Mouse (Mus musculus) right cerebral cortex, postnatal 36 days (tissue): ENCODE data around the gene Best1.

Experiments
- DNase-seq, 2 experiments: peaks; one replicate each; pipeline ENCODE4 v3.0.0; 2022; ENCODE audit warnings: low spot score in 2 of 2, mixed read lengths in 1 of 2

Best1 gene

DNA sequence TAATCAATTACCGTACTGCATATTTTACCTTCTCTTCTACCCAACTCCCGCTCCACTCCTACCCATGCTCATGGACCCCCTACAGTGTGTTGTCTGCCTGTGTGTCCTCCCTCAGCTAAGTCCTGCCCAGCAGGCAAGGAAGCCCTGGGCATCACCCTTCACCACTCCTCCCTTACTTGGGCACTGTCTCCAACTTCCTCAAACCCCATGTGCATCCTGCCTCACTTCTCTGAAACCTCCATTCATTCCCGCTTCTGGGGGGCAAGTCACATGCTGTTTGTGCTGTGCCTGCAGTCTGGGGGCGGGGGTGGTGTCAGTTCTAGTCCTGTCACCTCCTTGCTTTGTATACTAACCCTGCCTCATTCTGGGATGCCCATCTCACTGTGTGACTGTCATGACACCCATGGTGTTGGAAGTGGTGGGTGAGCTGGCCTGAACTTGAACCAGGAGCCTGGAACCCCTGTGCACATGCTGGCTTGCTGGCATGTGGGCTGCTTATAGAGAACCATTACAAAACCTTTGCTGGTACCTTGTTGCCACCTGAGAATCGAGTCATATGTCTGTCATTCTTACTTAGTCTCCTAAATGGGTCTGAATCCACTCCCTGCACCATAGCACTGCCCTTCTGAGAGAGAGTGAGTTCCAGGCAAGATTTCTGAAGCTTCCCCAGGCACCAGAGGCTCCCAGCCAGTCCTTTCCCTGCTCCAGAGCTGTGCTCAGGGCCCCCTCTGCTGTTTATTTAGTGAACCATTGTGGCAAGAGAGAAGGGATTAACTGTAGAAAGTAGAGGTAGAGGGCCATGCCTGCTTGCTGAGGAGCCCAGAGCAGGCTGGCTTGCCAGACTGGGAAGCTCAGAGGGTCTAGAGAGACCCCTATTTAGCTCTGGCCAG lies 21.2 kb upstream of the Best1 start:
- no peak for DNase-seq

DNA sequence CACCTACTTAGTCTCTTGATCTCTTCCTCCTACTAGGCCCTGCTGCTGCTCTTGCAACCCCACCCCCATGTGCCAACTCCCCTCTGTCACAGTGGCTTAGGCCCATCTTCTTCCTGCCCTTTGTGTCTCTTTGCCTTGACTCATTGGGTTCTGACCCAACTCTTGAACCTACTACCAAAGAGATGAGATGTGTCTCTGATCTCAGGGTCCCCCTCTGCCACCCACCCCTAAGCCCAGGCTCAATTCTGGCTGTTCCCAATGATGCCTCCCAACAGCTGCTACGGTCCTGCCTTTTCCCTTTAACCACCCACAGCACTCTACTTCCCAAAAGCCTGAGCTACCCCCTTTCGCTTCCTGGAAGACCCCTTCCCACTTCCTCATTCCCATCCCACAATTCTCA lies 20.5 kb upstream of the Best1 start:
- DNase-seq = no peak

DNA sequence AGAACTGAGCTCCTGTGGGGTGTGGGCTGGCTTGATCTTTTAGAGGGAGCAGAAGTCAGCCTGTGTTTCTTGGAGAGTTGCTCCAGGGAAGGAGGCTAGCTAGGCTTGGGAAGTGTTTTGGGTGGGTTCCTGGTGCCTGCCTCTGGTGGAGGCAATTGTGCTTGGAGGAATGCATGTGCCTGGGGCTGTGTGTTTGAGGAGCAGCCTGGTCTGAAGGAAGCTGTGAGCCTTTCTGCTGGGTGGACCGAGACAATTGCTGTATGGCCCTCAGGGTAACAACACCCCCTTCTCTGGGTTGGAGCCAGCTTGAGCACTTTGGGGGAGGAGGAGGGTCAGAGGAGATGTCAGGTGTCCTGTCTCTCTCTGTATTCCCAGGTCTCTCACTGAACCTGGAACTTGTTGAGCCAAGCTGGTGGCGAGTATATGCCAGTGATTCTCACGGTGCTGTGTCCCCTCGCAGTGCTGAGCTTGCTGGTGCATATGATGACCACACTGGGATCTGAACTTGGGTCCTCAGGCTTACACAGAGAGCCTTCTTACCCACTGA lies 17.9 kb upstream of the Best1 start:
- DNase-seq = no peak

DNA sequence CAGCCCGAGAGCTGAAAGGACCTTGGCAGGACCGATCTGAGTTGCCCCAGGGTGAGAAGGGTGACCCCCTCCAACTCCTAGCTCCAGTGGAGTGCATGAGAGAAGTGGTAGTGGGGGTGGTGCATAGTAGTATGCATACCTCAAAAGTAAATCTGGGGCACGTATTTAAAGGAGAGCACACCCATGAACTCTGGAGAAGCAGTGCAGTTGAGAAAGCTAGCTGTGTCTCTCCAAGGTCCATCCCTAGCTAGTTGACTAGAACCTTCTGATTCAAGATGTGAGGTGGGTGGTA lies 17.0 kb upstream of the Best1 start:
- no peak for DNase-seq

GRCm38 (mm10) chr19:10017637-10018526 lies 16.4 kb upstream of the Best1 start:
- DNase-seq = peak; percentile 67 to 70

DNA sequence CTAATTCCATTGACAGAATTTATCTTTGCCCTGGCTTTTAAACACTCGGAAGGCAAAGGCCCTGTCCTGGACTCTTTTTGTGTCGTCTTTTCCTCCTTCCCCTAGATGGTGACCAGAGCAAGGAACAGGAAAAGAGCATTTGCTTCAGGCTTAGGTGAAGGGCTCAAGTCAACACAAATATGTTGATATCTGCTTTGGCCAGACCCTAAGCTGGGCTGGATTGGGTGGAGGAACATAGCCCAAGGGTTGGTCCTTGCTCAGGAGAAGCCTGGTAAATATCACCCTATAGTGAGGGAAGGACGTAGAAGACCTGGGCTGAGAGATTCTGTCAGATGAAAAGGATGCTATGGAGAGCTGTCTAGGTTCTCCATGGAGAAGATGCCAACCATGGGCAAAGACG lies 14.7 kb upstream of the Best1 start:
- no peak for DNase-seq

DNA sequence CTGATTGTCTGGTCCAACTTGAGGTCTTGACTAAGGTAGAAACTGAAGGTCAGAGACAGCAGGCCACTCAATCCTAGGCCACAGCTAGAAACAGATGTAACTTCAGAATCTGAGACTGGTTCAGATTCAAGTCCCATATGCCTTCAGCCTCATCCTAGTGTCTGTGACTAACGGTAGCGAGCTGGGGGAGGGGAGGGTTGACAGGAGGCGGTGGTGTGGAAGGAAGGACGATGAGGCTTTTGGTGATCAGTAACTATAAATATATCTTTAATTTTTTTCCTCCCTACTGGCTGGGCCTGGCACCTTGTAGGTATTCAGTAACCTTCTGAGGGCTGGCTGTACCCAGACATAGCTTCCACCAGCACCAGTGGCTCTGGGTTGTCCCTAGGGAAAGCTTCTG lies 14.0 kb upstream of the Best1 start:
- DNase-seq = no peak

DNA sequence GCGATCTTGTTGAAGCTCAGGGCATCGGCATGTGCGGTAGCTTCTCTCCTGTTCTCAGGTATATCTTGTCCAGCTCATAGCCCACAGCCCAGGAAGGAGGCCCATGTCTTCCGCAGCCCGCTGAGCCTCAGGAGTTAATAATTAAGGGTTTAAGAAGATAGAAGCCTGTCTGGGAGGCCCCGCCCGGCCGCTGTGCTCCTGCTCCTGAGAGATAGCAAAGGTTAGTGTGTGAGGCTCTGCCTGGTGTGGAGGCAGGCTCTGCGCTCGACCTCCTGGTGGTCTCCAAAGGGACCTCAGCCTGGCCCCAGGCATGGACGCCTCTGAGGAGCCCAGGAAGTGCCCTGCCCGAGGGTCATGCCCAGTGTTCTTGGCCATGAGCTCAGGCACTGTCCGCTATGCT lies 13.4 kb upstream of the Best1 start:
- DNase-seq = no peak

DNA sequence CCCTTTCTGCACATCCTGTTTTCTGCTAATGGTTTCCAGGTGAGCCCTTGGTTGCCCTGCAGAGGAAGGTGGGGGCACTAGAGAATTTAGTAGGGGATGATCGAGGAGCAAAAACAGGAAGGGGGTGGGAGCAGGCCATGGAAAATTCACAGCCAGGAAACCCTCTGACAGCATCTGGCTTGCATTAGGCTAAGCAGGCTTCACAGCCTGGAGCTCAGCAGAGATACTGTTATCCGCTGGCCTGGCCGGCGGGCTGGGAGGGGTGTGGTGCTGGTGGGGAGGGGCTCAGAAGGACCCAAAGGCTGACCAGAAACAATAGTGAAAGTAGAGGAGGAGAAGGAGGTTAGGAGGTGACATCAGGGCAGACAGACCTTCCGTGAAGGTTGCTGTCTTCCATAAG lies 12.5 kb upstream of the Best1 start:
- no peak for DNase-seq

DNA sequence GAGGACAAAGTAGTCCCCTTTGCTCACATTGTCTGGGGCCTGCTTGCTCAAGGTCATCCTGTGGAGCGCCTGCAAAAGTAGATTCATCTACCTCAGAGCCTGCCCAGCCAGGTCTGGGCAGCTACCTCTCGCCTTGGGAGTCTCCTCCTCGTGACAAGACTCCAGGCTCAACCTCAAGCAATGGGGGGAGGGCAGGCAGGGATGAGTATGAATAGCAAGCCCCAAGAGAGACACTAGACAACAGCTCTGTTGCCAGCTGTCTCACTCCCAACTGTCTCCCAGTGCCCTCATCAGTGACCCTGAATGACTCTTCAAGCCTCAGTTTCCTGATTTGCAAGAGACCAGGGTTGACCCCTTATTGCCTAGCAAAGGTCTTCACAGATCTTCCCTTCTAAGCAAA lies 11.9 kb upstream of the Best1 start:
- no peak for DNase-seq

- no peak for DNase-seq
Observed at GRCm38 (mm10) chr19:10012827-10013278, 11.4 kb upstream of the Best1 start.

GRCm38 (mm10) chr19:10011408-10011807 lies 10.0 kb upstream of the Best1 start:
- DNase-seq = no peak

GRCm38 (mm10) chr19:10003696-10004095 lies 2.3 kb upstream of the Best1 start:
- no peak for DNase-seq

- no peak for DNase-seq
Observed at GRCm38 (mm10) chr19:10000330-10000729, 1.1 kb downstream of the Best1 start.

GRCm38 (mm10) chr19:9998736-9999486 lies 2.5 kb downstream of the Best1 start:
- no peak for DNase-seq

DNA sequence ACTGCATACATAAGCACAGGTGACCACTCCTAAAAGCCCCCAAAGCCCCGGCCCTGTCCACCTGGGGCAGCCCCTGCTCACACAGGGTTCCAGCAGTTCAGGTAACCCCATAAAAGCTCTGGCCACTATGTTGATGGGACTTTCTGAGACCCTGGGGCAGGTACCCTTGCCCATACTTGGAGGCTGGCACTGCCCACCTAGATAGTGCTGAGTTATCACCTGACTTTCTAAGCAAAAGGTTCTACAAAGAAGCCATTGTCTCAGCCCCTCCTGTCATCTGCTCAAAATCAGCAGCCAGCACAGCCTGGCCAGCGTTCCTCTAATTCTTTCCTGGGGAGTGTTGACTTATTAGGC lies 3.4 kb downstream of the Best1 start:
- no peak for DNase-seq

GRCm38 (mm10) chr19:9997204-9998062 lies 4.0 kb downstream of the Best1 start:
- no peak for DNase-seq

- peak; percentile 60 to 78 for DNase-seq
Observed at GRCm38 (mm10) chr19:9993036-9993656, 8.3 kb downstream of the Best1 start.

- DNase-seq = no peak
Observed at GRCm38 (mm10) chr19:9992011-9992958, 9.1 kb downstream of the Best1 start.
